Mouse (Mus musculus) skeletal muscle tissue, adult 2 months (tissue): ENCODE measurements at regions not wholly inside any gene's neighbourhood (a gene's known extent, or its start where the extent isn't known, plus 50 kb on each side); places are given as distances from the start of the nearest gene placed in this dataset.

Experiments
- DNase-seq: peaks from one replicate; pipeline ENCODE4 v3.0.0-alpha.2; 2012; ENCODE audit warnings: low read depth, low spot score

GRCm38 (mm10) chr5:133113183-133113582, 570.0 kb upstream of the Auts2 start:
- DNase-seq: no peak

- DNase-seq: no peak
Measured at GRCm38 (mm10) chr5:133106691-133107354, 563.7 kb upstream of the Auts2 start.

GRCm38 (mm10) chr5:133096340-133096739, 553.2 kb upstream of the Auts2 start:
- DNase-seq: no peak

- no peak for DNase-seq
Measured at GRCm38 (mm10) chr5:133084859-133085258, 541.7 kb upstream of the Auts2 start.

GRCm38 (mm10) chr5:133080751-133081150, 537.6 kb upstream of the Auts2 start:
- DNase-seq: no peak

GRCm38 (mm10) chr5:133078916-133079315, 535.8 kb upstream of the Auts2 start:
- DNase-seq: no peak

GRCm38 (mm10) chr5:133078390-133078789, 535.2 kb upstream of the Auts2 start:
- no peak for DNase-seq

GRCm38 (mm10) chr5:133073317-133073716, 530.2 kb upstream of the Auts2 start:
- no peak for DNase-seq

- no peak for DNase-seq
Measured at GRCm38 (mm10) chr5:133070141-133070540, 527.0 kb upstream of the Auts2 start.

GRCm38 (mm10) chr5:133062481-133062880, 519.3 kb upstream of the Auts2 start:
- no peak for DNase-seq

GRCm38 (mm10) chr5:133047456-133047855, 504.3 kb upstream of the Auts2 start:
- no peak for DNase-seq

- no peak for DNase-seq
Measured at GRCm38 (mm10) chr5:133045637-133046036, 502.5 kb upstream of the Auts2 start.

GRCm38 (mm10) chr5:133027590-133027989, 484.4 kb upstream of the Auts2 start:
- DNase-seq: no peak

- DNase-seq: no peak
Measured at GRCm38 (mm10) chr5:133025121-133025520, 482.0 kb upstream of the Auts2 start.

- no peak for DNase-seq
Measured at GRCm38 (mm10) chr5:133020821-133021220, 477.7 kb upstream of the Auts2 start.

GRCm38 (mm10) chr5:133020116-133020515, 477.0 kb upstream of the Auts2 start:
- DNase-seq: no peak

GRCm38 (mm10) chr5:133010624-133011575, 467.8 kb upstream of the Auts2 start:
- no peak for DNase-seq

- no peak for DNase-seq
Measured at GRCm38 (mm10) chr5:132982866-132983265, 439.7 kb upstream of the Auts2 start.

GRCm38 (mm10) chr5:132979013-132979412, 435.9 kb upstream of the Auts2 start:
- DNase-seq: no peak

- no peak for DNase-seq
Measured at GRCm38 (mm10) chr5:132975303-132975932, 432.3 kb upstream of the Auts2 start.

- DNase-seq: no peak
Measured at GRCm38 (mm10) chr5:132974876-132975275, 431.7 kb upstream of the Auts2 start.

GRCm38 (mm10) chr5:132971046-132971445, 427.9 kb upstream of the Auts2 start:
- DNase-seq: no peak
